Mouse (Mus musculus): ENCODE measurements around the gene Poc1a. TPM values are rescaled to one million over a fixed set of nuclear protein-coding genes. Genes with fewer than 3 reads are reported as not detected.

Gene Poc1a
- total RNA-seq, 2 experiments from 2014 or later: 18.6 to 19.6 TPM

- no peak for TF ChIP-seq CTCF (IDR thresholded peaks at IDR 0.05)
- peak overlapping the region; percentile 61 for H3K27ac ChIP-seq
- DNase-seq (ENCODE audit: extremely low spot score in 1 of 2, low spot score in 2 of 2): no peak
- intact Hi-C loops (cut with DNase I): no loop called here
- H3K4me3 ChIP-seq: no peak overlapping the region
Measured at GRCm38 (mm10) chr9:106326241-106326640, 45.4 kb downstream of the Poc1a start.

GRCm38 (mm10) chr9:106327125-106327809 is 46.4 kb downstream of the Poc1a start:
- Histone ChIP-seq H3K4me3 (no peak overlapping the region), H3K27ac (peak overlapping the region; percentile 93)
- intact Hi-C loops (cut with DNase I): no loop called here
- TF ChIP-seq CTCF (IDR thresholded peaks at IDR 0.05): no peak
- DNase-seq (ENCODE audit: extremely low spot score in 1 of 2, low spot score in 2 of 2): peak; percentile 48 to 50

GRCm38 (mm10) chr9:106328068-106328610 is 47.3 kb downstream of the Poc1a start:
- no peak for TF ChIP-seq CTCF (IDR thresholded peaks at IDR 0.05)
- H3K4me3 ChIP-seq: no peak overlapping the region
- intact Hi-C loops (cut with DNase I): no loop called here
- H3K27ac ChIP-seq: peak overlapping the region; percentile 93
- no peak for DNase-seq (ENCODE audit: extremely low spot score in 1 of 2, low spot score in 2 of 2)

- Histone ChIP-seq H3K4me3 (no peak overlapping the region), H3K27ac (peak overlapping the region; percentile 93)
- TF ChIP-seq CTCF (IDR thresholded peaks at IDR 0.05): no peak
- no peak for DNase-seq (ENCODE audit: extremely low spot score in 1 of 2, low spot score in 2 of 2)
- intact Hi-C loops (cut with DNase I): no loop called here
Measured at GRCm38 (mm10) chr9:106328772-106329511, 48.1 kb downstream of the Poc1a start.

GRCm38 (mm10) chr9:106332746-106333145 is 51.9 kb downstream of the Poc1a start:
- intact Hi-C loops (cut with DNase I): no loop called here
- peak overlapping the region; percentile 29; the same call in 1 of the 2 replicates for H3K27ac ChIP-seq
- TF ChIP-seq CTCF (IDR thresholded peaks at IDR 0.05): no peak
- no peak for DNase-seq (ENCODE audit: extremely low spot score in 1 of 2, low spot score in 2 of 2)
- no peak overlapping the region for H3K4me3 ChIP-seq

GRCm38 (mm10) chr9:106337620-106338019 is 56.8 kb downstream of the Poc1a start:
- no peak for TF ChIP-seq CTCF (IDR thresholded peaks at IDR 0.05)
- H3K27ac ChIP-seq: peak overlapping the region; percentile 86
- intact Hi-C loops (cut with DNase I): no loop called here
- H3K4me3 ChIP-seq: no peak overlapping the region
- DNase-seq (ENCODE audit: extremely low spot score in 1 of 2, low spot score in 2 of 2): no peak

GRCm38 (mm10) chr9:106338462-106339172 is 57.8 kb downstream of the Poc1a start:
- no peak for DNase-seq (ENCODE audit: extremely low spot score in 1 of 2, low spot score in 2 of 2)
- intact Hi-C loops (cut with DNase I): no loop called here
- peak overlapping the region; percentile 86 for H3K27ac ChIP-seq
- TF ChIP-seq CTCF (IDR thresholded peaks at IDR 0.05): no peak
- no peak overlapping the region for H3K4me3 ChIP-seq

GRCm38 (mm10) chr9:106339173-106339558 is 58.3 kb downstream of the Poc1a start:
- no peak for DNase-seq (ENCODE audit: extremely low spot score in 1 of 2, low spot score in 2 of 2)
- no peak for TF ChIP-seq CTCF (IDR thresholded peaks at IDR 0.05)
- intact Hi-C loops (cut with DNase I): no loop called here
- Histone ChIP-seq H3K4me3 (no peak overlapping the region), H3K27ac (peak overlapping the region; percentile 86)

- no peak overlapping the region for H3K4me3 ChIP-seq
- TF ChIP-seq CTCF (IDR thresholded peaks at IDR 0.05): no peak
- no peak for DNase-seq (ENCODE audit: extremely low spot score in 1 of 2, low spot score in 2 of 2)
- intact Hi-C loops (cut with DNase I): no loop called here
- peak overlapping the region; percentile 55 for H3K27ac ChIP-seq
Measured at GRCm38 (mm10) chr9:106339730-106340129, 58.9 kb downstream of the Poc1a start.

- intact Hi-C loops (cut with DNase I): no loop called here
- H3K4me3 ChIP-seq: no peak overlapping the region
- DNase-seq (ENCODE audit: extremely low spot score in 1 of 2, low spot score in 2 of 2): no peak
- peak overlapping the region; percentile 50 for H3K27ac ChIP-seq
- TF ChIP-seq CTCF (IDR thresholded peaks at IDR 0.05): no peak
Measured at GRCm38 (mm10) chr9:106340501-106341312, 59.8 kb downstream of the Poc1a start.

- no peak overlapping the region for H3K4me3 ChIP-seq
- DNase-seq (ENCODE audit: extremely low spot score in 1 of 2, low spot score in 2 of 2): no peak
- no peak for TF ChIP-seq CTCF (IDR thresholded peaks at IDR 0.05)
- intact Hi-C loops (cut with DNase I): no loop called here
- peak overlapping the region; percentile 50 for H3K27ac ChIP-seq
Measured at GRCm38 (mm10) chr9:106341313-106341686, 60.4 kb downstream of the Poc1a start.

Measured in left cerebral cortex, adult 2 months (tissue).